Mouse (Mus musculus): ENCODE data around the gene Lrwd1. TPM values are rescaled to one million over a fixed set of nuclear protein-coding genes. Genes with fewer than 3 reads are reported as not detected.
"Not testable (repeated sequence)": the region's sequence is repeated elsewhere in the genome, so short reads cannot be mapped to it uniquely, and the experiment has no call there.

Gene Lrwd1
- polyA plus RNA-seq, 1 experiment from 2014 or later: 48.1 TPM

- not testable (repeated sequence) for H3K27ac ChIP-seq (ENCODE audit: low read depth, low read length); H3K4me2 ChIP-seq (ENCODE audit: low read depth, low read length, severe bottlenecking); DNase-seq (ENCODE audit: low spot score); H3K9ac ChIP-seq (ENCODE audit: low read length); H3K9me3 ChIP-seq (ENCODE audit: control insufficient read depth, low read length); H3K27me3 ChIP-seq (ENCODE audit: control insufficient read depth, insufficient read depth, low read length); H3K4me3 ChIP-seq (ENCODE audit: low read depth, low read length); H3K36me3 ChIP-seq (ENCODE audit: control insufficient read depth, insufficient read depth, low read length); ATAC-seq (replicated peaks; ENCODE audit: low FRiP score); H3K4me1 ChIP-seq (replicated peaks; ENCODE audit: control insufficient read depth, insufficient read depth, low read length)
- WGBS: 91% methylated on average over 11 of the region's 12 CpGs
Measured at GRCm38 (mm10) chr5:136160084-136160483, 24.2 kb upstream of the Lrwd1 start.

GRCm38 (mm10) chr5:136155399-136155798 lies 19.5 kb upstream of the Lrwd1 start:
- Histone ChIP-seq H3K27ac (ENCODE audit: low read depth, low read length) (no peak overlapping the region), H3K36me3 (ENCODE audit: control insufficient read depth, insufficient read depth, low read length) (no peaks in the 10 kb centered on the region), H3K9me3 (ENCODE audit: control insufficient read depth, low read length) (no peaks in the 10 kb centered on the region), H3K27me3 (ENCODE audit: control insufficient read depth, insufficient read depth, low read length) (no peaks in the 10 kb centered on the region), H3K4me1 (replicated peaks; ENCODE audit: control insufficient read depth, insufficient read depth, low read length) (no peaks in the 10 kb centered on the region), H3K9ac (ENCODE audit: low read length) (no peak overlapping the region), H3K4me2 (ENCODE audit: low read depth, low read length, severe bottlenecking) (no peak overlapping the region), H3K4me3 (ENCODE audit: low read depth, low read length) (no peak overlapping the region)
- no peak for DNase-seq (ENCODE audit: low spot score)
- no peak for ATAC-seq (replicated peaks; ENCODE audit: low FRiP score)
- WGBS: 89% methylated on average over 5 of the region's 5 CpGs

GRCm38 (mm10) chr5:136152365-136152764 lies 16.5 kb upstream of the Lrwd1 start:
- 84% methylated on average over 8 of the region's 8 CpGs for WGBS

GRCm38 (mm10) chr5:136149134-136149576 lies 13.3 kb upstream of the Lrwd1 start:
- not testable (repeated sequence) for H3K4me1 ChIP-seq (replicated peaks; ENCODE audit: control insufficient read depth, insufficient read depth, low read length); H3K4me2 ChIP-seq (ENCODE audit: low read depth, low read length, severe bottlenecking); H3K27me3 ChIP-seq (ENCODE audit: control insufficient read depth, insufficient read depth, low read length); DNase-seq (ENCODE audit: low spot score); H3K9ac ChIP-seq (ENCODE audit: low read length); H3K4me3 ChIP-seq (ENCODE audit: low read depth, low read length); H3K36me3 ChIP-seq (ENCODE audit: control insufficient read depth, insufficient read depth, low read length); H3K9me3 ChIP-seq (ENCODE audit: control insufficient read depth, low read length); H3K27ac ChIP-seq (ENCODE audit: low read depth, low read length); ATAC-seq (replicated peaks; ENCODE audit: low FRiP score)
- WGBS: 71% methylated on average over 5 of the region's 5 CpGs

More at GRCm38 (mm10) chr5:136152365-136152764, 16.5 kb upstream of the Lrwd1 start:
- Histone ChIP-seq H3K4me3 (ENCODE audit: low read depth, low read length) (no peak overlapping the region), H3K4me1 (replicated peaks; ENCODE audit: control insufficient read depth, insufficient read depth, low read length) (no peaks in the 10 kb centered on the region), H3K27me3 (ENCODE audit: control insufficient read depth, insufficient read depth, low read length) (no peaks in the 10 kb centered on the region), H3K36me3 (ENCODE audit: control insufficient read depth, insufficient read depth, low read length) (no peaks in the 10 kb centered on the region), H3K4me2 (ENCODE audit: low read depth, low read length, severe bottlenecking) (no peak overlapping the region), H3K9ac (ENCODE audit: low read length) (no peak overlapping the region), H3K9me3 (ENCODE audit: control insufficient read depth, low read length) (no peaks in the 10 kb centered on the region), H3K27ac (ENCODE audit: low read depth, low read length) (no peak overlapping the region)
- no peak for ATAC-seq (replicated peaks; ENCODE audit: low FRiP score)
- no peak for DNase-seq (ENCODE audit: low spot score)

- no peaks in the 10 kb centered on the region for H3K4me1 ChIP-seq (replicated peaks; ENCODE audit: control insufficient read depth, insufficient read depth, low read length)
- no peaks in the 10 kb centered on the region for H3K9me3 ChIP-seq (ENCODE audit: control insufficient read depth, low read length)
- 73% methylated on average over 8 of the region's 8 CpGs for WGBS
- H3K4me2 ChIP-seq (ENCODE audit: low read depth, low read length, severe bottlenecking): no peak overlapping the region
- no peaks in the 10 kb centered on the region for H3K27me3 ChIP-seq (ENCODE audit: control insufficient read depth, insufficient read depth, low read length)
- H3K27ac ChIP-seq (ENCODE audit: low read depth, low read length): no peak overlapping the region
- no peak for ATAC-seq (replicated peaks; ENCODE audit: low FRiP score)
- H3K4me3 ChIP-seq (ENCODE audit: low read depth, low read length): no peak overlapping the region
- DNase-seq (ENCODE audit: low spot score): no peak
- no peaks in the 10 kb centered on the region for H3K36me3 ChIP-seq (ENCODE audit: control insufficient read depth, insufficient read depth, low read length)
- no peak overlapping the region for H3K9ac ChIP-seq (ENCODE audit: low read length)
Measured at GRCm38 (mm10) chr5:136147704-136148103, 11.8 kb upstream of the Lrwd1 start.

- Histone ChIP-seq H3K36me3 (ENCODE audit: control insufficient read depth, insufficient read depth, low read length) (no peaks in the 10 kb centered on the region), H3K4me2 (ENCODE audit: low read depth, low read length, severe bottlenecking) (no peak overlapping the region), H3K4me1 (replicated peaks; ENCODE audit: control insufficient read depth, insufficient read depth, low read length) (no peaks in the 10 kb centered on the region), H3K9ac (ENCODE audit: low read length) (no peak overlapping the region), H3K27ac (ENCODE audit: low read depth, low read length) (no peak overlapping the region), H3K27me3 (ENCODE audit: control insufficient read depth, insufficient read depth, low read length) (no peaks in the 10 kb centered on the region), H3K4me3 (ENCODE audit: low read depth, low read length) (no peak overlapping the region), H3K9me3 (ENCODE audit: control insufficient read depth, low read length) (no peaks in the 10 kb centered on the region)
- ATAC-seq (replicated peaks; ENCODE audit: low FRiP score): no peak
- 92% methylated on average over 1 of the region's 1 CpGs for WGBS
- DNase-seq (ENCODE audit: low spot score): no peak
Measured at GRCm38 (mm10) chr5:136146936-136147335, 11.1 kb upstream of the Lrwd1 start.

- H3K27me3 ChIP-seq (ENCODE audit: control insufficient read depth, insufficient read depth, low read length): no peaks in the 10 kb centered on the region
- ATAC-seq (replicated peaks; ENCODE audit: low FRiP score) (no peak), DNase-seq (ENCODE audit: low spot score) (no peak)
- peaks cover 3% of the 10 kb centered on the region; the same call in 1 of the 2 replicates for H3K36me3 ChIP-seq (ENCODE audit: control insufficient read depth, insufficient read depth, low read length)
- no peak overlapping the region for H3K27ac ChIP-seq (ENCODE audit: low read depth, low read length)
- WGBS: 78% methylated on average over 12 of the region's 12 CpGs
- H3K4me1 ChIP-seq (replicated peaks; ENCODE audit: control insufficient read depth, insufficient read depth, low read length): no peaks in the 10 kb centered on the region
- no peak overlapping the region for H3K4me2 ChIP-seq (ENCODE audit: low read depth, low read length, severe bottlenecking)
- no peaks in the 10 kb centered on the region for H3K9me3 ChIP-seq (ENCODE audit: control insufficient read depth, low read length)
- no peak overlapping the region for H3K9ac ChIP-seq (ENCODE audit: low read length)
- no peak overlapping the region for H3K4me3 ChIP-seq (ENCODE audit: low read depth, low read length)
Measured at GRCm38 (mm10) chr5:136144606-136145430, 8.9 kb upstream of the Lrwd1 start.

GRCm38 (mm10) chr5:136143161-136143755 lies 7.4 kb upstream of the Lrwd1 start:
- Histone ChIP-seq H3K27me3 (ENCODE audit: control insufficient read depth, insufficient read depth, low read length) (no peaks in the 10 kb centered on the region), H3K9ac (ENCODE audit: low read length) (no peak overlapping the region), H3K4me1 (replicated peaks; ENCODE audit: control insufficient read depth, insufficient read depth, low read length) (no peaks in the 10 kb centered on the region), H3K9me3 (ENCODE audit: control insufficient read depth, low read length) (no peaks in the 10 kb centered on the region), H3K27ac (ENCODE audit: low read depth, low read length) (no peak overlapping the region), H3K36me3 (ENCODE audit: control insufficient read depth, insufficient read depth, low read length) (peaks cover 3% of the 10 kb centered on the region; the same call in 1 of the 2 replicates), H3K4me3 (ENCODE audit: low read depth, low read length) (no peak overlapping the region), H3K4me2 (ENCODE audit: low read depth, low read length, severe bottlenecking) (no peak overlapping the region)
- DNase-seq (ENCODE audit: low spot score): no peak
- WGBS: 94% methylated on average over 6 of the region's 6 CpGs
- ATAC-seq (replicated peaks; ENCODE audit: low FRiP score): no peak

Measured in forebrain, embryonic 11.5 days (tissue).